Mouse (Mus musculus) v-Abl transformed pro-B cells (cell line): Measurements from ENCODE around the gene Dppa4.
"Not testable (repeated sequence)": the region's sequence is repeated elsewhere in the genome, so short reads cannot be mapped to it uniquely, and the experiment has no call there.

Experiments
- in situ Hi-C, 2 experiments: fragments of 400-800 bp; cut with MboI; formaldehyde crosslinking; loops; one replicate each; pipeline ENCODE4 v1.15.1; 2025; ENCODE audit not compliant: unreplicated experiment in 2 of 2

The Dppa4 gene

DNA sequence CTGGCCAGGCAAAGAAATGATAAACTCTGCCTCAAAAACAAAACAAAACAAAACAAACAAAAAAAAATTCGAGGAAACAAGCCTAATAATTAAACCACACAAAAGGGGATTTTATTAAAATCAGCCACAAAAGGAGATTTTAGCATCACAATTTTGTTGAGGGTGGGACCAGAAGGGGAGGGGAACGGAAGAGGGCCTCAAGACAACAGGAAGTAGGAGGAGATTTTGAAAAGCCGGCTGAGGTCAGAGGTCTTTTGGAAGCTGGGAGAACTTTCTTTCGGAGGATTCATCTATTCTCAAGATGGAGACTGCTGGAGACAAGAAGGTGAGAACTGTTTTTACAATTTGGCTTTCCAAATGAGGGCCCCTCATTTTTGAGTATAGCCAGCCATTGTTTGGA lies at the start of gene Dppa4:
Dppa4 (plus strand) TSS at position 217 of the 400 bp plus-strand sequence.
- in situ Hi-C loops, result no loop called here

DNA sequence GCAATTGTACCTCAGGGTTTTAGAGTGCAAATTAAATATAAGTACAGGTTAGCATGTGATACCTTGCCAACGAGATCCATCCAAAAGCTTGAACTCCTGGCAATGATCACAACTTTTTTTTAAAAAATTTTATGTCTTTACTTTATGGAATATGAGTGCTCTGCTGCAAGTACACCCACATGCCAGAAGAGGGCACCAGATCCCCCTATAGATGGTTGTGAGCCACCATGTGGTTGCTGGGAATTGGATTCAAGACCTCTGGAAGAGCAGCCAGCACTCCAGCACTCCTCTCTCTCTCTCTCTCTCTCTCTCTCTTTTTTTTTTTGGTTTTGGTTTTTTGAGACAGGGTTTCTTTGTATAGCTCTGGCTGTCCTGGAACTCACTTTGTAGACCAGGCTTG lies 48.5 kb upstream of the Dppa4 start:
- in situ Hi-C loops, result no loop called here

GRCm38 (mm10) chr16:48237676-48238075 lies 45.9 kb upstream of the Dppa4 start:
- in situ Hi-C loops, result no loop called here

- in situ Hi-C loops, result no loop called here
These were observed 36.4 kb upstream of the Dppa4 start for GRCm38 (mm10) chr16:48247044-48247661.

DNA sequence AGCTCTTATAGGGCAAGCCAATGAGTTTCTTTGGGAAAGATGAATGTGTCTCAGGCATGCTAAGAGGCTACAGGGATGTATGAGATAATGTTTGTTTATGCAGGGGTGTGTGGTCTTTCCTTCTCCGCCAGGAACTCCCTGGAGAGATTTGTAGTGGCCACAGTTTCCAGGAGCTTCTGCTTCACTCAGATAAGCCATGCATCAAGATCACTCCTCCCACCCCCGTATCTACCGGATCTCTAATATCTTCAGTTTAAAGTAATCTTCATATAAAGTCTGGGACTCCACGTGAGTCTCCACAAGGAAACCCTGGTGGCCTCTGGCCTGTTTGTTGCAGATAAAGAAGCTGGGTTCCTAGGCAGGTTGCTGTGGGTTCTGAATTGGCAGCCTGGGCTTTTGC lies 30.7 kb upstream of the Dppa4 start:
- in situ Hi-C loops, result no loop called here

DNA sequence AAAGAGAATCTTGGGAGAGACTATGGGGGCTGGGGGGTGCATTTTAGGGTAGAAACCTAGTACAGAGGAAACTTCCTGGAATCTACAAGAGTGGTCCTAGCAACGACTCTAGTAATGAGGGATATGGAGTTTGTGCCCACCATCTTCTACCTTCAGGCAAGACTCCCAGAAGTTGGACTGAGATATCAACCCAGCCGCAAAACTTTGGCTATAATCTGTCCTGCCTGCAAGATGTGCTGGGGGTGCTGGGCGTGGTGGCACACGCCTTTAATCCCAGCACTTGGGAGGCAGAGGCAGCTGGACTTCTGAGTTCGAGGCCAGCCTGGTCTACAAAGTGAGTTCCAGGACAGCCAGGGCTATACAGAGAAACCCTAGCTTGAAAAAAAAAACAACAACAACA lies 28.9 kb upstream of the Dppa4 start:
- in situ Hi-C loops, result no loop called here

DNA sequence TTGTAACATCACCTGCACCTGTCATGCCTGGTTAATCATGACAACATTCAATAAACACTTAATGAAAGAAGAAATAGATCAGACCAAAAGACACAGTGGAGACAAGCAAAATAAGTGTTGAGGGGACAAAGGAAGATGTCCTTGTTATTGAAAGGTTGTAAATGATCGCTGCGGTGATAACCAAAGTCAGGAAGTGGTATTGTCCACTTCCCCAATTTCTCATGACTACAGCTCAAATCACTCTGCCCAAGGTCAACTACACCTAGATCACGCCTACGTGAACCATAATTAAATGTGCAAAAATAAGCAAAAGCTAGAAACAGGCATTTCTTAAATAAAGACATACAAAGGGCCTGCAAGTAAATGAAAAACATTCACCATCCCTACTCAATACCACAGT lies 24.0 kb upstream of the Dppa4 start:
- in situ Hi-C loops, result no loop called here

DNA sequence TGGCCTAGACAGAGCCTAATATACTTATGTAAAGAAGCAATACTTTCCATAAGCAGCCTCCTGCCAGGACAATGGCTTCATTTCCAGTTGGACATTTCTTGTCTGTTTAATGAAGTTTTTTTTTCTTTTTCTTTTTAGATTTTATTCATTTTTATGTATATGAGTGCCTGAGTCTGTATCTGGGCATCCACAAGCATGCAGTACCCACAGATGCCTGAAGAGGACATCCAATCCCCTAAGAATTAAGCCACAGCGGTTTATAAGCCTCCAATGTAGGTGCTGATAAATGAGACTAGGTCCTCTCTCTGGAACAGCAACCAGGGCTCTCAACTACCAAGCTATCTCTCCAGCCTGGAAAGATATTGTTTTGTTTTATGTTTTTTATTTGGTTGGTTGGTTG lies 20.6 kb upstream of the Dppa4 start:
- in situ Hi-C loops, result no loop called here

DNA sequence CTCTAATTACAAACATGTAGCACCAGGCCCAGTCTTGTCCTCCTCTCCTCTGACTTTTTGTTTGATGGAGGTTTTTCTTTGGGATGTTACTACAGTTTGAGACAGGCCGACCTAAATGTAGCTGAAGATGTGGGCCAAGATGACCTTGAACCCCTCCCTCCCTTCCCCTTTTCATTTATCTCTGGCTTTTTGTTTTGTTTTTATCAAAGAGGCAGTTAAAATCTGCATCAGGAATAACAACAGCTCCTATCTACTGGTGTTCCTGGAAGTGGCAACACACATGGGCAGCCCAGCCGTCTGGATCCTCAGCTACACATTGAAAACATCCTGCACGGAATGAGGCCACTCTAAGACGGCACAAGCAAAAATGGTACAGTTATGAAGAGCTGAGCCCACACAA lies 17.7 kb upstream of the Dppa4 start:
- in situ Hi-C loops, result no loop called here

DNA sequence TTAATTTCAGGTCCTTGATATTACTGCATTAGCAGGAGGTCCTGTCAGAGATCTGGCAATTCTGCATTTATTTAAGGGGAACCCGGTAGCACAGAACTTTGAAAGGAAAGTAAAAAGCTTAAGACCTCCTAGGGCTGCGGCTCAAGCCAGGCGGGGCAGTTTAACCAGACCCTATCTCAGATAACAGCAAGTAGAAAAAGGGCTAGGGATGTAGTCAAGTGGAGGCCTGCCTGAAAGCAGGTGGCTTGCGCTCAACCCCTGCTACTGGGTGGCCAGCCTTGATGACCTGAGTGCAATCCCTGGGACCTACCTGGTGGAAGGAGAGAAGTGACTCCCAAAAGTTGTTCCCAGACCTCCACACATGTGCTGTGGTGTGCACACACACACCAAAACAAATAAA lies 6.6 kb upstream of the Dppa4 start:
- in situ Hi-C loops, result no loop called here

DNA sequence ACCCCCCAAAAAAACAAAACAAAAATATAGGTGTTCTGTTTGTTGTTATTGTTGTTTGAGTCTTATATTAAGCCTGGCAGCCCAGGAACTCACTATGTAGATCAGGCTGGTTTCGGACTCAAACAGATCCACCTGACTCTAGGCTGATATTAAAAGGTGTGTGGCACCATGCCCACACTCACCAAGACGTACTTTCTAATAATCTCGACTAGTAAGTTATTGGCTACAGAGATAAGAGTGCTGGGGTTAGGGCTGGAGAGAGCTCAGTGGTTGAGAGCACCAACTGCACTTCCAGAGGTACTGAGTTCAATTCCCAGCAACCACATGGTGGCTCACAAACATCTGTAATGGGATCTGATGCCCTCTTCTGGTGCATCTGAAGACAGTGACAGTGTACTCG lies 2.6 kb upstream of the Dppa4 start:
- in situ Hi-C loops, result no loop called here

DNA sequence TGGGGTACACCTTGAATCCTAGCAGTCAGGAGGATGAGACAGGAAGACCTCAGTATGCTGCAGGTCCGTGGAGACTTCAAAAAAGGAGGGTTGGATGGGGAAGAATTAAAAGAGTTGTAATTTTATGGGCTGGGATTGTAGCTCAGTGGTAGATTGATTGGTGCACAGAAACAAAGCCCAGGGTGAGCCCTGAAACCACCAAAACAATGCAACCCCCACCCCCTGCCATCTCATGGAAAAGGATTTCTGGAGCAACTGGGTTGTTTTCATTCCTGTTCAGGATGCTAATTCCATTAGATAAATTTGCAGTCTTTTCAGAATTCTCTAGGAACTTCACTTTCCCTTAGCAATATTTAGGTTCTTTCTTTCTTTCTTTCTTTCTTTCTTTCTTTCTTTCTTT lies 732 bp upstream of the Dppa4 start:
- in situ Hi-C loops, result no loop called here

- in situ Hi-C loops, result no loop called here
These were observed 2.0 kb downstream of the Dppa4 start for GRCm38 (mm10) chr16:48285517-48285916.

- in situ Hi-C loops, result no loop called here
These were observed 14.0 kb downstream of the Dppa4 start for GRCm38 (mm10) chr16:48297384-48298136.

DNA sequence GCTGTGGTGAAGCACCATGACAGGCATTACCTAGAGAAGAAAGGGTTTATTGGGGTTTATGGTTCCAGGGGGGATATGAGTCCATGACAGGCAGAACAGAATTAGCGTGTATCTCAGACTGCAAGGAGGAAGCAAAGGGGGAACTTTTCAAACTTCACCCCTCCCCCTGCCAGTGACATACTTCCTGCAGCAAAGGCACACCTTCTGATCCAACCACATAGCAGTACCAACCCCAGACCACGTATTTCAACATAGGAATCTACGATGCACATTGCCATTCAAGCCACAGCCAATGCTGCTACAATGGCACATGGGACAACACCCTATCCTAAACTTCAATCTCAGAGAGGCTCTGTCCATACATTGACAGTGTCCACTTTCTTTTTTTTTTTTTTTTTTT lies 16.4 kb downstream of the Dppa4 start:
- in situ Hi-C loops, result no loop called here

GRCm38 (mm10) chr16:48303509-48303908 lies 20.0 kb downstream of the Dppa4 start, which contains the start of gene Dppa2:
TSS of gene Dppa2 (plus strand) at chr16:48303908.
- in situ Hi-C loops, result no loop called here

DNA sequence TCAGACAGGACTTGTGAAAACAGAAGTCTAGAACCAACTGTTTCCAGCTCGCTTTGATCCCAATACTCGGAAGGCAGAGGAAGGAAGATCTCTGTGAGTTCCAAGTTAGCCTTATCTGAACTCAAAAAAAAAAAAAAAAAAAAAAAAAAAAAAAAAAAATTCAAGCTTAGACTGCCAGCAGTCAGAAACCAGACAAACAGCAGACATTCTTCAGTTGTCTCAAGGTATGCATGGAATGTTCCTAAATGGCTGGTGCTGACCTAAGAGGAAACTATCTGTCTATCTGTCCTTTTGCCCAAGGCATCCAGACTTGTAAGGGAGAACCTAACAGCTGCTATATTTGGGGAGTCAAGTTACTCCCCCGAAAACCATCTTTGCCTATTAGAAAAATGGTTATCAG lies 20.4 kb downstream of the Dppa4 start:
- in situ Hi-C loops, result no loop called here

GRCm38 (mm10) chr16:48308916-48309315 lies 25.4 kb downstream of the Dppa4 start:
- in situ Hi-C loops, result not testable (repeated sequence)

- in situ Hi-C loops, result no loop called here
These were observed 26.5 kb downstream of the Dppa4 start for GRCm38 (mm10) chr16:48309912-48310630.

DNA sequence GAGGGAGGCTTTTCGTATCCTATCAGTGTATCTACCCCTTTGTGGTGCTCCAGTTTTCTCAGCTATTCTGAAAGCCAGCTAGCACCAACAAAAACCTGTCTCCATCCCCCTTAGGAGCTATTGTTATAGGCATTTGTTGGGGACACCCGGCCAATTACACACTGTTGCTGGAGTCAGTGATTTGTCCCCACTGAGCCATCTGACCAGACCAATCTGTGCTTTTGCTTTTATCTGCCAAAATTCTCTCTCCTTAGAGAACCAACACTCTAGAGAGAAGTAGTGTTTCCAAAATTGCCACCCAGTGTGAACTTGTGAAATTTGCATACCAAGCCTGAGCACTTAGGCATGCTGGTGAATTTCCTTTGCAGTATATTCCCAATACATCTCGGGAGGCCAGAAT lies 31.8 kb downstream of the Dppa4 start:
- in situ Hi-C loops, result no loop called here

GRCm38 (mm10) chr16:48320781-48321180 lies 37.2 kb downstream of the Dppa4 start:
- in situ Hi-C loops, result no loop called here

- in situ Hi-C loops, result no loop called here
These were observed 39.6 kb downstream of the Dppa4 start for GRCm38 (mm10) chr16:48323133-48323532.
